Mouse (Mus musculus) Muller cell, postnatal 12 days (primary cell): Measurements from ENCODE around the gene Sirt2.

Source experiments
- DNase-seq: peaks from one replicate; pipeline ENCODE4 v3.0.0-alpha.2; 2015; ENCODE audit errors: inconsistent ontology term

The Sirt2 gene

DNA sequence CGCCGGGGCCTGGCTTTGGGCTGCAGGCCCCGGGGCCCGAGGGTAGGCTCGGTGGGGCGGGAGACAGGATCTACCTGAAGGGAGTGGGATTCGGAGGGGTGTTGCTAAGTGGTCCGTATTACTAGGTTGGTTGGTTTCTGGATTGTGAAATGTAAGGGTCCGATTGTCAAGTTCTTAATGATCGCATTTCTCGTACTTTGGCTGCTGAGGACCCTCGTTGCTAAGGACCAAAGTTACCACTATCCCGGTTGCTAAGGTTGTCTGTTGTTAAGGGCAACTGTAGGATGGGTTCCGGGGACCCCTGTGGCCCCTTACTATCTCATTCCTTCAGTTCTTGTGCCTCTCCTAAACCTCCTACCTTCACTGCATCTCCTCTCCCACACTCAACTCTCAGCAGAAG lies 375 bp downstream of the Sirt2 start:
- DNase-seq, result peak; percentile 30

DNA sequence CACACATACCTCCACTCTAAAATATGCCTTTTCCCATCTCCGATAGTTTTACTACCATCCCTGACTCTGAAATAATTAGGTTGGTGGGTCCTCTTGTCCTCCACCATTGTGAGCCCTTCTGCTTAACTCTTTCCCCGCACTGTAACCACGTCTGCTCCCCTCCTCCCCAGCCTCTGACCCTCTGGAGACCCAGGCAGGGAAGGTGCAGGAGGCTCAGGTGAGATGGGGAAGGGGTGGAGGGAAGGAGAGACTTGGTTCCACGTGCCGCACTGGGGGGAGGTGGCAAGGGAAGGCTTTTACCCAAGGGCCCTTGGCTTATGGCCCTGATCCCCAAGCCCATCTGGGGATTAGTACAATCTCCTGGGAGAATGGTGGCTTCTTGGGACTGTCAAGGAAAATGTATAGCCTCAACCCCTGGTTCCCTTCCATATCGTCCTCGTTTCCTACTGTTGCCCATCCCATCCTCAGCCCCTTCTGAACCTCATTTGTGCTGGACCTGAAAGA lies 979 bp downstream of the Sirt2 start, which contains the start of gene Nfkbib:
Nfkbib (minus strand) TSS at position 51 of the 504 bp plus-strand sequence.
- DNase-seq, result no peak

GRCm38 (mm10) chr7:28769414-28769958 lies 3.0 kb downstream of the Sirt2 start:
- DNase-seq, result no peak

DNA sequence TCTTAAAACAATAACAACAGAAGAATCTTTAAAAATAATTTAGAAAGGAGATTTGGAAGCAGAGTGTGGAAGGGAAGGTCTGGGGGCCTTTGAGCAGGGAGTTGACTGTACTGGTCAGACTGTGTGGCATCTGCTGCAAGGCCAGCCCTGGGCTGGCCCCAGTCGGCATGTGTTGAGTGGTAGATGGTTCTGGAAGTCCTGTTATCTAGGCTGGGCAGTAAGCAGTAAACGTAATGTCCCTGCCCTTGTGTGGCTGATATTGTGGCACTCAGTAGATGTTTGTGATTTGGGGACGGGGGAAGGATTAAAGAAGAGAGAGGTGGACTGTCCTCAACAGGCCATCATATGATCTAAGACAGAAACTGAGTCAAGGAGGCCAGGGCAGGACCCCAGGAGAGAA lies 3.8 kb downstream of the Sirt2 start:
- no peak for DNase-seq

DNA sequence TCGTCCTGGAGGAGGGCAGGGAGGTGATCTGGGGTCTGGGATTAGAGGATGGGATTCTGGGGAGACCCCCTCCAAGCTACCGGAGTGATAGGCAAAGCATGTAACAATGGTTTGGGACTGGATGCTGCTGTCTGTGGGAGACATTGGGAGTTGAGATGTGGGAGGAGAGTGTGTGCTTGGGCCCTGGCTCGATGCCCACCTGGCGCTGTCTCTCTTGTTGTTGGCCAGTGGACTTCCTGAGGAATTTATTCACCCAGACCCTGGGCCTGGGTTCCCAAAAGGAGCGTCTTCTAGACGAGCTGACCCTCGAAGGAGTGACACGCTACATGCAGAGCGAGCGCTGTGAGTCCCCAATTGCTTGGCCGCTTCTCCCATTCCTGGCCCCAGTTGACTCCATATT lies 5.3 kb downstream of the Sirt2 start:
- DNase-seq, result peak; percentile 22

DNA sequence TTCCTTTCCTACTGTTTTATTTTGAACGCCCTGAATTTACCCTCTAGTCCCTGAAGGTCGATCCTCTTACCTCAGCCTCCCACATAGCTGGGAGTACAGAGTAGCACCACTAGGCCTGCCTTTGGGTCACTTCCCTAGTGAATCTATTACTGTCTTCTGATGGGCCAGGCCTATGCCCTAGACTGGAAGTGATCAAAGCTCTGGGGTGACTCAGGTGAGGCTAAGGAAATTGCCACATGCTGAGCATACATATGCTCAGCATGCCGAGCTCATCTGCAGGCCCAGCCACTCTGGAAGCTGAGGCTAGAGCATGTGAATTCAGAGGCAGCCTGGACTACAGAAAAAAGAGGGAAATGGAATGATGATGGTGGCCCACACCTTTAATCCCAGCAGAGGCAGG lies 6.6 kb downstream of the Sirt2 start:
- no peak for DNase-seq

- peak; percentile 21 for DNase-seq
Measured at GRCm38 (mm10) chr7:28774164-28774563, 7.6 kb downstream of the Sirt2 start.

DNA sequence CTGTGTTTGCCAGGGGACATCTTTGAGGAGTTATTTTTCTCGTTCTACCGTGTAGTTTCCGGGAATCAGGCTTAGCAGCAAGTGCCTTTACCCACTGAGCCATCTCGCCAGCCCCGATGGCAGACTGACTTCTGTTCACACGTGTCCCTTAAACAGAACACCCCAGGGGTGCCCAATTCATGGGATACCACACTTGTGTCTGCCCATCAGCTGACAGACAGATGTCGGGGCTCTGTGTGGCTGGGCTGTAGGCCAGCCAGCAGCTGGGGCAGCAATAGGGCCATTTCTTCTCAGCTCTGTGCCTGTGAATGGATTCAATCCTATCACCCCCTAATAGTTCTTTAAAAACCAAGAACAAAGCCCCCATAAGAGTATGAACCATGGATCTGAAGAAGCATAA lies 8.6 kb downstream of the Sirt2 start:
- no peak for DNase-seq

DNA sequence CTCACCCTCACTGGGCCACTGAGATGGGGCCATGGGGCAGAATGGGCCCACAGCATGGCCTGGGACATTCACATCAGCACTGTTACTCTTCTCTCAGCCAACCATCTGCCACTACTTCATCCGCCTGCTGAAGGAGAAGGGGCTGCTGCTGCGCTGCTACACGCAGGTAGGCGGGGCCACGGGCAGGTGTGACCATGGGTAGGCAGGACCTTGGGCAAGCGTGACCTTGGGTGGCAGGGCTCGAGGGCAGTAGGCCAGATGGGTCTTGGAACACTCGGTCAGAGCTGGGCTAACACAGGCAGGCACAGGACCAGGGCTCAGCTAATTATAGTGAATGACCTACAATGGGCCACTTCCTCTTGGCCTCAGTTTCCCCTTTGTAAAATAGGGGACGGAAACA lies 12.3 kb downstream of the Sirt2 start:
- DNase-seq, result no peak

GRCm38 (mm10) chr7:28780067-28780658 lies 13.6 kb downstream of the Sirt2 start:
- peak; percentile 87 for DNase-seq

DNA sequence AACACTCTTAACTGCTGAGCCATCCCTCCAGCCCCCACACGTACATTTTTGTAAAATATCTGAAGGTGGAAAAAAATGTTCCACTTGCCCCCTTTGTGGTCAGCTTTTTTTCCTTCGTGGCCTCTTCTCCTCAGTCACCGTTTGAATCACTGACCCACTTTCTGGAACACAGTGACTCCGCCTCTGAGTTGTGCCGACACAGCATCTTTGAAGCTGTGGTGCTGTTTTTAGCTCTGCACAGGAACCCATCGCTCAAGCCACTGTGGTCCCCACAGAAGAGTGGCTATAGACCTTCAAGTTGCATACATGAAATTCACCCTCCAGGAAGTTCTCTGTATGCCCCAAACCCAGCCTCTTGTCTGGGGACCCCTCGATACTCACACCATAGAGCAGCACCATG lies 14.3 kb downstream of the Sirt2 start:
- DNase-seq, result no peak

- DNase-seq, result no peak
Measured at GRCm38 (mm10) chr7:28781261-28781663, 14.7 kb downstream of the Sirt2 start.

DNA sequence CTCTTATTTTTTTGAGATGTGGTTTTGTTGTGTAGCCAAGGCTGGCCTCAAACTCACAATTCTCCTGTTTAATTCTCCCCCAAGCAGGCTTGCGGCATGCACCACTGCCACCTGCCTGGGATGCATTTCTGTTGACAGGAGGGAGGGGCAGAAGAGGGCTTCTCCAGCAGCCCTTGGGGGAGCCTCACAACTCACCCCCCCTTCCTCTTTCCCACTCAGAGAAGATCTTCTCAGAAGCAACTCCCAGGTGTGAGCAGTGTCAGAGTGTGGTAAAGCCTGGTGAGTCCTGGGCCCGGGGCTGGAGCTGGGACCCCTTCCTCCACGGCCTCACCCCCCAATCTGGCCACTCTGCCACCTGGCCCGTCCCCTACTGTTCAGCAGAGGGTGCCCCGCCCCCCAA lies 18.6 kb downstream of the Sirt2 start:
- DNase-seq, result no peak

GRCm38 (mm10) chr7:28787884-28788283 lies 21.3 kb downstream of the Sirt2 start:
- DNase-seq, result no peak

GRCm38 (mm10) chr7:28788307-28789195 lies 22.0 kb downstream of the Sirt2 start, which contains the start of gene Rinl:
Gene Rinl (plus strand): TSS chr7:28788969.
- DNase-seq, result no peak

GRCm38 (mm10) chr7:28789235-28789634 lies 22.7 kb downstream of the Sirt2 start:
- DNase-seq, result no peak

- DNase-seq, result no peak
Measured at GRCm38 (mm10) chr7:28790066-28790806, 23.7 kb downstream of the Sirt2 start.

GRCm38 (mm10) chr7:28791706-28792105 lies 25.2 kb downstream of the Sirt2 start:
- no peak for DNase-seq

- DNase-seq, result no peak
Measured at GRCm38 (mm10) chr7:28792391-28793185, 26.1 kb downstream of the Sirt2 start.

DNA sequence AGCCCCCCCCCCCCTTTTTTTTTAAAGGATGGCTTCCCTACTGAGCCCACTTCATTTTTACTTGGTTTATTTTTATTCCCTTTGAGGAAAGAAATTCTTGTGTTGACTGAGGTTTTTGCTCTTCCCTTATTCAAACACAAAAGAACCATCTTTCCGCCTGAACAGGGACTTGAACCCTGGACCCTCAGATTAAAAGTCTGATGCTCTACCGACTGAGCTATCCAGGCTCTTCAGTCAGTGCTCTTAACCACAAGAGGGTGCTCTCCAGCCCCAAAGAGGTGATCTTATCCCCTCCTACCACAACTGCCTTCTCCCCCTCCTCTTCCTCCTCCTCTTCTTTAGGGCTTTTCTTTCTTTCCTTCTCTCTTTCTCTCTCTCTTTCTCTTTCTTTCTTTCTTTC lies 27.3 kb downstream of the Sirt2 start:
- no peak for DNase-seq

GRCm38 (mm10) chr7:28794496-28794895 lies 28.0 kb downstream of the Sirt2 start:
- no peak for DNase-seq
